Mouse (Mus musculus): ENCODE measurements around the gene 2010005H15Rik. TPM values are rescaled to one million over a fixed set of nuclear protein-coding genes. Genes with fewer than 3 reads are reported as not detected.

2010005H15Rik gene
- 24.4 and 62.6 TPM in 2 replicates for polyA plus RNA-seq (2015; fragmentation: Nextera tagmentation; extraction: Ambion mirVana)

GRCm38 (mm10) chr16:36221168-36221567, at the start of gene 2010005H15Rik:
Gene 2010005H15Rik, plus strand, starts transcription at chr16:36221468.

GRCm38 (mm10) chr16:36183912-36184311, 37.4 kb upstream of the 2010005H15Rik start, which contains the start of gene Gm5483:
Gene Gm5483, plus strand, starts transcription at chr16:36184212.

DNA sequence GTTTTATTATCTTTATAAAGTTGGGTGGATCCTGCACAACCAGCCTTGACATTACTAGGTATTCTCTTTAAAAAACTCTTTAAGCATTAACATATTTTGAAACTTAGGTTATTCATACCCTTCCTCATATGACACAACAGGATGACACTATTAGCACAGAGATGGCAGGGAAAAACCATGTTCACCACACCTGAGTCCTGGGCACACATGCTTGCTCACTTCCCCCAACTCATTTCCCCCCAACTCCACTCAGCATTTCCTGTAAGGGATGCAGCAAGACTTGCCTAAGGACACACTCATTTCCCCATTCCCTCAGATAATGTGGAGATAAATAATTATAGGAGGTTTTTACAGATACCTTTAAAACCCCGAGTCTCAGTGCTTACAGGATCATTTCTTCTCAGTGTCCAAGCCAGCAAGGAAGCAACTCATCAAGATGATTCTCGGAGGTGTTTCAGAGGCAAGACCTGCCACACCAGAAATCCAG, 11.3 kb upstream of the 2010005H15Rik start, which contains the start of gene Gm5416:
TSS of gene Gm5416 (plus strand) at position 437 of the 487 bp plus-strand sequence.

DNA sequence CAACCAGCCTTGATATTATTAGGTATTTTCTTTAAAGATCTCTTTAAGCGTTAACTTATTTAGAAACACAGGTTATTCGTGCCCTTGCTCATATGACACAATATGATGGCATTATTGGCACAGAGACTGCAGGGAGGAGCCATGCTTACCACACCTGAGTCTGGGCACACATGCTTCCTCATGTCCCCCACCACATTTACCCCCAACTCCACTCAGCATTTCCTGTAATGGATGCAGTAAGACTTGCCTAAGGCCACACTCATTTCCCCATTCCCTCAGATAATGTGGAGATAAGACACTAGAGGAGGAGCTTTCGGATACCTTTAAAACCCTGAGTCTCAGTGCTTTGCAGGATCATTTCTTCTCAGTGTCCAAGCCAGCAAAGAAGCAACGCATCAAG, 55.5 kb downstream of the 2010005H15Rik start, which contains the start of gene Stfa1:
TSS of gene Stfa1 (plus strand) at position 156 of the 400 bp plus-strand sequence.

Other genes with a start within 250 kb of the 2010005H15Rik start
- gene Kpna1, start 242.7 kb upstream of the 2010005H15Rik start, polyA plus RNA-seq (2015; fragmentation: Nextera tagmentation; extraction: Ambion mirVana), result 13.0 and 19.4 TPM in 2 replicates
- gene Wdr5b, start 180.3 kb upstream of the 2010005H15Rik start, polyA plus RNA-seq (2015; fragmentation: Nextera tagmentation; extraction: Ambion mirVana), result 5.3 and 5.7 TPM in 2 replicates
- gene Fam162a, start 149.9 kb upstream of the 2010005H15Rik start, polyA plus RNA-seq (2015; fragmentation: Nextera tagmentation; extraction: Ambion mirVana), result 407 and 445 TPM in 2 replicates
- gene Ccdc58, start 149.8 kb upstream of the 2010005H15Rik start, polyA plus RNA-seq (2015; fragmentation: Nextera tagmentation; extraction: Ambion mirVana), result 97.1 and 117 TPM in 2 replicates
- gene Csta1, start 90.2 kb upstream of the 2010005H15Rik start, polyA plus RNA-seq (2015; fragmentation: Nextera tagmentation; extraction: Ambion mirVana), result 1.3 TPM in 1 of 2 replicates, not detected in the other
- 15.1 and 21.6 TPM in 2 replicates for gene Stfa2l1, start 64.7 kb upstream of the 2010005H15Rik start, polyA plus RNA-seq (2015; fragmentation: Nextera tagmentation; extraction: Ambion mirVana)
- gene Gm5483, start 37.3 kb upstream of the 2010005H15Rik start, polyA plus RNA-seq (2015; fragmentation: Nextera tagmentation; extraction: Ambion mirVana), result 40.0 and 104 TPM in 2 replicates
- gene Gm5416, start 11.1 kb upstream of the 2010005H15Rik start, polyA plus RNA-seq (2015; fragmentation: Nextera tagmentation; extraction: Ambion mirVana), result 2.9 and 6.2 TPM in 2 replicates
- gene Stfa1, start 55.5 kb downstream of the 2010005H15Rik start, polyA plus RNA-seq (2015; fragmentation: Nextera tagmentation; extraction: Ambion mirVana), result 92.8 and 206 TPM in 2 replicates
- not detected in 2 replicates for gene BC117090, start 112.9 kb downstream of the 2010005H15Rik start, polyA plus RNA-seq (2015; fragmentation: Nextera tagmentation; extraction: Ambion mirVana)
- gene BC100530, start 146.3 kb downstream of the 2010005H15Rik start, polyA plus RNA-seq (2015; fragmentation: Nextera tagmentation; extraction: Ambion mirVana), result 67.3 and 152 TPM in 2 replicates
- 9.9 and 21.7 TPM in 2 replicates for gene Stfa2, start 187.0 kb downstream of the 2010005H15Rik start, polyA plus RNA-seq (2015; fragmentation: Nextera tagmentation; extraction: Ambion mirVana)
- 11.8 and 36.4 TPM in 2 replicates for gene Stfa3, start 233.9 kb downstream of the 2010005H15Rik start, polyA plus RNA-seq (2015; fragmentation: Nextera tagmentation; extraction: Ambion mirVana)

All from adrenal gland, postnatal 0 days (tissue).